Mouse (Mus musculus): Measurements from ENCODE around the gene Trf.

DNA sequence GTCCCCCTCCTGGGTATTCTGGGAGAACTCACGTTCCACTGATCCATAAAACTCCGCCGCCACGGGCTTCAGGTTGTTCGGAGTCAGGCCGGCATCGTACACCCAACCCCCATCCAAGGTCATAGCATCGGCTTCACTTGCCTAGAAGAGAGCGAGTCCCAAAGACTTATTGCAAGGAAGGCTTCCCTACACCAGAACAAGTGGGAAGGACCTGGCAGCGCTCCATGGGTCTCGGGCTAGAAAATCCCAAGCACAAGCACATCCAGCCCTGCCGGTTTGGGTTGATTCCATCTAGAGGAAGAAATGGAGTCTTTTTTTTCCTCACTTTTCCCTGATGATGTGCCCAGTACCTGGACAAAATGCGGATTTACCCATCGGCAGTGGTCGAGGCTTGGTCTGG is 3.4 kb downstream of the Trf start:
- no peak for TF ChIP-seq CTCF (IDR thresholded peaks at IDR 0.05; ENCODE audit: low read depth, low read length)
- no peak for TF ChIP-seq POLR2A (IDR thresholded peaks at IDR 0.05; ENCODE audit: insufficient read depth, low read length)

Measured in ES-Bruce4 (cell line).